Mouse (Mus musculus): Measurements from ENCODE around the gene Lgals3bp.

DNA sequence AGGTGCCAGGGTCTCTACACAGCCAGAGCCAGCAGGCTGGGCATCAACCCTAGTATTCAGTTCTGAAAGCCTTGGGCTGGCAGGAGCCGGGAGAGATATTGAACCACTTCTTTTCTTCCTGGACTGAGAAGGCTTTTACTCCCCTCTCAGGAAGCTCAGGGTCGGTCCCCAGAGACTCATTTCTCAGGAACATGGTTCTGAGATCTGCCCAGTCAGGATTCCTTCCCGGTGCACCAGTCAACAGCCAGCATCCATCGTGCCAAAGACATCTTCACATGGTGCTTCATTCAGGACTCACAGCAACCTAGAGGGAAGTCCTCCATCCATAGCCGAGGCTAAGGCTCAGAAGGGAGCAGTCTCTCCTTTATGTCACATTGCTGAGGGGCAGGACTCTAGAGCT is 27.4 kb downstream of the Lgals3bp start:
- TF ChIP-seq CHD2 (IDR thresholded peaks at IDR 0.05; ENCODE audit: low read length) (no peak), ZKSCAN1 (IDR thresholded peaks at IDR 0.05; ENCODE audit: low read depth, low read length) (no peak)

Data from MEL (cell line).